Mouse (Mus musculus) adrenal gland, adult 8-10 months (tissue): ENCODE measurements at regions not wholly inside any gene's neighbourhood (a gene's known extent, or its start where the extent isn't known, plus 50 kb on each side); places are given as distances from the start of the nearest gene placed in this dataset.

Experiments
- DNase-seq: peaks from one replicate; pipeline ENCODE4 v3.0.0; 2022

GRCm38 (mm10) chr3:101524905-101525304, 79.6 kb downstream of the Atp1a1 start:
- no peak for DNase-seq

GRCm38 (mm10) chr3:101524444-101524843, 80.0 kb downstream of the Atp1a1 start:
- no peak for DNase-seq

GRCm38 (mm10) chr3:101523239-101523638, 81.2 kb downstream of the Atp1a1 start:
- no peak for DNase-seq

DNA sequence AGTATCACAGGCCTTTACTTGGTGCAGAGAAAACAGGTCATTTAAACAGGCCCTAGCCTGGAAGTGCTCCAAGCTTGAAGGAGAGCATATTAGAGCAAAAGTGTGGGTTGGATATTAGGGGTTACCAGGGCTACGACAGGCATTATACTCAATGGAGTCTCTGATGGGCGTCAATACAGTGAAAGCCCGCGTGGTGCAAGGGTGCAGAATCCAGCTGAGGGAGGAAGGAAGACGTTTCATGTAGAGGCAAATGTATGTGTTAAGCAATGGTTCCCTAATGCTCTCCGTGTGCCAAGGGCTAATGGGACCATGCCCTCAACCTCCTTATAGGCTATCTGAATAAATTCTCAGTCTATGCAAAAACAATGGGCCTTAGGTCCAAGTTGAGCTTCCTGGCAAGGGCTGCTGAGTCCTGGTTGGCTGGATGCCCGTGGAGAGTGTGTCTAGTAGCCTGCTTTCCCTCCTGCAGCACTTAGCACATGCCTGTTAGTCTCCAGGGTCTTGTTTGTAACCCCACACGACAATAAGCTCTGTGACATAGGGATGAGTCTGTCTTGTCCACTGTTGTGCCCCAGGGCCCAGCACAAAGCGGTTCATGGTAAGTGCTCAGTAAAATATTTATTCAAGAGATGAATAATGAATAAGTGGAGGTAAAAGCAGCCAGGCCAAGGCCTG, 82.1 kb downstream of the Atp1a1 start:
- peak; percentile 40 for DNase-seq

GRCm38 (mm10) chr3:101521155-101521554, 83.3 kb downstream of the Atp1a1 start:
- no peak for DNase-seq

DNA sequence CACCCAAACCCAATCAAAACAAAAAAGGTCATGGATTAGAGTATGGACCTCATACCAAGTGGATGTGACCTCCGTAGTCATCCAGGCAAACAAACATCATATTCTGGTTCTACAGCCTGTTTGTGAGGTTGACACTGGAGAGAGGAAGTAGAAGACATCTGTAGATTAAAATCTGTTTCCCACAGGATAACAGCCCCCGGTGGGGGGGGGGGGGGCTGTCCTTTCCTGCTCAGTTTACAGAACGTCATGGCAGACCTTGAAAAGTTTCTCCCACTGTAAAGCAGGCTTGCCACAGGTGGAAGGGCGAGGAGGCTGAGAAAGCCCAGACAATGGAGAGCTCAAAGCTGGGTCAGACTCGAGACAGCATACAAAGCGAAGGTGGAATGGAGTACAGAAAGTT, 84.4 kb downstream of the Atp1a1 start:
- no peak for DNase-seq

DNA sequence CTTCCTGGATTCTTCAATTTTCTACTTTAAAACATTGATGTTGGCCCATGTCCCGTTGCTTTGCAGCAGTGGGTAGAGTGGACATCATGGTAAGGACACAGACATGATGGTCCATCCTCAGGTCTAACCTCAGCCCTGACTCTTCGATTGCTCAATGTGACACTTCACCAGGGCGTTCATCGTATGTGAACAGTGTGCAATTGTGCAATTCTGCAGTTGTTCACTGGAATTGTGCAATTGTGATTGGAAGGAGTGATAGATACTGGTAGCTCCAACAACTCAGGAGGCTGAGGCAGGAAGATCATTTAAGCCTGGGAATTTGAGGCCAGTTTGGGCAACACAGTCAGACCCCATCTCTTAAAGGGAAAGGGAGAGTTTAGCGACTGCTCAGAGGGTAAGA, 84.9 kb downstream of the Atp1a1 start:
- no peak for DNase-seq

GRCm38 (mm10) chr3:101518810-101519209, 85.7 kb downstream of the Atp1a1 start:
- no peak for DNase-seq

- DNase-seq, result no peak
These were observed 86.9 kb downstream of the Atp1a1 start for GRCm38 (mm10) chr3:101517547-101517946.

- DNase-seq, result peak; percentile 56
These were observed 87.5 kb downstream of the Atp1a1 start for GRCm38 (mm10) chr3:101516781-101517499.

DNA sequence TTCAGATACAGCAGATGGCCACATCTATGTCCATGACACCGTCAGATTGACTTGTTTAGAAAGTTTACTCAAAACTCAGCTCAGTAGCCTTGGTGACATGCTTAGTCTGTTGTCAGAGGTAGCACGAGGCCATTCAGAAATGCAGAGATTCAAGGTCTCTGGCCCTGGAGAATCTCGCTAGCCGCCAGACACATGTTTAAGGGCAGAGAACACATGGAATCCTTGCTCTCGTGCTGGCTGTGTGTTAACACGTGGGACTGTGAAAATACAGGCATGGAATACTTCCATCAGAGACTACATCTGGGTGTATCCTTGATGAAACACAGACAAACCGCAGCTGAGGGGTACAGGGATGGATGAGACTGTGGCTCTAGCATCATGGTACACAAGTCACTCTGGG, 88.9 kb downstream of the Atp1a1 start:
- peak; percentile 68 for DNase-seq

GRCm38 (mm10) chr3:101513611-101514311, 90.7 kb downstream of the Atp1a1 start:
- peak; percentile 90 for DNase-seq
